Mouse (Mus musculus): ENCODE results near the gene Rnf26.

Rnf26 gene

DNA sequence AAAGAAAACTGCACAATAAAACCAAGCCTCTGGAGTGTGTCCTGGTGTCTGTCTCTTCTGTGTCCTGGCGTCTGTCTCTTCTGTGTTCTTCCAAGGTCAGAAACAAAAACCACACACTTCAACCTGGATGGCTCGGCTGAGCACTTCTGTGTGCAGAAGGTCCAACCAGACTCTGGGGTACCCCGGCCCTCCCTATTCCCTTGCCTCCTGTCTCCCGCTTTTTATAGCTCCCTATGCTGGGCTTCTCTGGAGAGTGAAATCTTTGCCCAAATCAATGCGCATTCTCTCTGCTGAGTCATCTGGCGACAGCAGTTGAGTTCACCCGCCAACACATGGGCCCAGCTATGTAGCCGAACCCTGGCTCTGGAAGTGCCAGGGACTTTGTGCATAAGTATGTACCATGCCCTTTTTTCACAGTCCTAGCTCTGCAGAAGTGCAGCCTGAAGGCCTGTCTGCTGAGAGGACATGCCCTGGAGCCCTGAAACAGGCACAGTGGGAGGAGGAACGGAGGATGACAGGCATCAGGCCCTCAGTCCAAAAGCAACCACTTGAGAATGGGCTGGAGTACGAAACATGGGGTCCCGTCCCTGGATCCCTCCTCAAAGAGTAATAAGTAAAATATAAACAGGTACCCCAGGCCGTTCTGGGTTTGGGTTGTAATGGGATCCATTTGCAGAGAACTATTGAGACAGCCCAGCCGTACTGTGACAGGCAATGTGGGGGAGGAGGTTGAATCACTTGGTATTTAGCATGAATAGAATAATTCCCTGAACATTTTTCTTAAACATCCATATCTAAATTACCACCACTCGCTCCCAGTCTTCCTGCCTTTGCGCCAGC is 64.6 kb downstream of the Rnf26 start:
- CTCF ChIA-PET: no interaction called here

DNA sequence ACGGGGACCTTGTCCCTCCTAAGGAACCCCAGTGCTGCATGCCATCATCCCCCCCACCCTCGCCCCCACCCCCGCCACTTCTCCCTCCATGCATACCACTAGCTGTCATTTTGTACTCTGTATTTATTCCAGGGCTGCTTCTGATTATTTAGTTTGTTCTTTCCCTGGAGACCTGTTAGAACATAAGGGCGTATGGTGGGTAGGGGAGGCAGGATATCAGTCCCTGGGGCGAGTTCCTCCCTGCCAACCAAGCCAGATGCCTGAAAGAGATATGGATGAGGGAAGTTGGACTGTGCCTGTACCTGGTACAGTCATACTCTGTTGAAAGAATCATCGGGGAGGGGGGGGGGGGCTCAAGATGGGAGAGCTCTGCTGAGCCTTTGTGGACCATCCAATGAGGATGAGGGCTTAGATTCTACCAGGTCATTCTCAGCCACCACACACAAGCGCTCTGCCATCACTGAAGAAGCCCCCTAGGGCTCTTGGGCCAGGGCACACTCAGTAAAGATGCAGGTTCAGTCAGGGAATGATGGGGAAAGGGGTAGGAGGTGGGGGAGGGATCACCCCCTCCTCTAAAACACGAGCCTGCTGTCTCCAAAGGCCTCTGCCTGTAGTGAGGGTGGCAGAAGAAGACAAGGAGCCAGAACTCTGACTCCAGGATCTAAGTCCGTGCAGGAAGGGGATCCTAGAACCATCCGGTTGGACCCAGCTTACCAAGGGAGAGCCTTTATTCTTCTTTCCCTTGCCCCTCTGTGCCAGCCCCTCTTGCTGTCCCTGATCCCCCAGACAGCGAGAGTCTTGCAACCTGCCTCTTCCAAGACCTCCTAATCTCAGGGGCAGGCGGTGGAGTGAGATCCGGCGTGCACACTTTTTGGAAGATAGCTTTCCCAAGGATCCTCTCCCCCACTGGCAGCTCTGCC is 65.5 kb downstream of the Rnf26 start:
- CTCF ChIA-PET: interaction anchor here (0.6 kb wide), 1 partner anchor 1604 kb away, joined by 3 read pairs; no protein-coding TSS in a partner anchor

DNA sequence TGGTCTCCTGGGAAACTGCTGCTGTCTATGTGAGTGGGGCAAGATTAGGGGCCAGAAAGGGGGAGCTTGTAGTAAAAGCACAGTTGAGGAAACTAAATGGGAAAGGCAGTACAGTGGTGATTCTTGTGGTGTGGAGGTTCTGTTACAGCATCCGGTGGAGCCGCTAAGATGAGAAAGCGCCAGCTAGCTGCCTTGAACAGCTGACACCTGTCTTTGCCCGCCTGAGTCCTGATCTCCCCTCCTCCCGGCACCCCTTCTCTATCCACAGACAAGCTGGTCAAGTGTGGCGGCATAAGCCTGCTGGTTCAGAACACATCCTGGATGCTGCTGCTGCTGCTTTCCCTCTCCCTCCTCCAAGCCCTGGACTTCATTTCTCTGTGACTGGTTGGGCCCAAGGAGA is 66.2 kb downstream of the Rnf26 start:
- CTCF ChIA-PET: no interaction called here

DNA sequence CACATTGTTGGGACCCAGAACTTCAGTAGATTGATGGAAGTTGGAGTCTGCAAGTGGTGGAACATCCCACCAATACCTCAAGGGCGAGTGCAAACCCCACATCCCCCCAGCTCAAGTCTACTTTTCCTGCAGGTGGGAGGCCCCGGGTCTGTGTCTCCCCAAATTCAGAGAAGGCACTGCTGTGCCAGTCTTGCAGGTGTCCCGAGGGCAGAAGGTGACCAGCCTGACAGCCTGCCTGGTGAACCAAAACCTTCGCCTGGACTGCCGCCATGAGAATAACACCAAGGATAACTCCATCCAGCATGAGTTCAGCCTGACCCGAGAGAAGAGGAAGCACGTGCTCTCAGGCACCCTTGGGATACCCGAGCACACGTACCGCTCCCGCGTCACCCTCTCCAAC is 66.9 kb downstream of the Rnf26 start:
- CTCF ChIA-PET: no interaction called here

DNA sequence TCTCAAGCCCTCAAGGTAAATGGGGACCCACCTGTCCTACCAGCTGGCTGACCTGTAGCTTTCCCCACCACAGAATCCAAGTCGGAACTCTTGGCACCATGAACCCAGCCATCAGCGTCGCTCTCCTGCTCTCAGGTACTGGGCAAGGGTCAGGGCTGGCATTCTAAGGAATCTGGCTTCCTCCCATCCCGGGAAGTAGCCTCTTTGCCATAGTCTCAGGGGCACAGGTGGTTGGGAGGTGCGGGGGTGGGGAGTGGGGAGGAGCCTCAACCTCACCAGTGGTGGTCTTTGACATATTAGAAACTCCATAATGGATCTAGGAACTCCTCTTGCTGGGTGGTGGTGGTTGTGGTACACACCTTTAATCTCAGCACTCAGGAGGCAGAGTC is 67.4 kb downstream of the Rnf26 start:
- CTCF ChIA-PET: no interaction called here

Data from spleen, embryonic (tissue).